Mouse (Mus musculus) frontal cortex, postnatal 14 days (tissue): ENCODE data around the gene Bloc1s3.

Source experiments
- DNase-seq, 2 experiments: peaks; one replicate each; pipeline ENCODE4 v3.0.0; 2022; ENCODE audit warnings: low spot score in 2 of 2

Gene Bloc1s3

GRCm38 (mm10) chr7:19455819-19456495, 52.2 kb downstream of the Bloc1s3 start:
- DNase-seq: no peak

GRCm38 (mm10) chr7:19455186-19455585, 53.0 kb downstream of the Bloc1s3 start:
- no peak for DNase-seq
